Mouse (Mus musculus) A20 (cell line): ENCODE data around the gene Cd9.
A peak's percentile ranks its signal among the peaks of the same experiment; 100 is the strongest.
"Not testable (repeated sequence)": the region's sequence is repeated elsewhere in the genome, so short reads cannot be mapped to it uniquely, and the experiment has no call there.

ENCODE experiments used
- DNase-seq: peaks from one replicate; pipeline ENCODE4 v3.0.0-alpha.2; 2011; ENCODE audit warnings: low read depth, low spot score

The Cd9 gene

DNA sequence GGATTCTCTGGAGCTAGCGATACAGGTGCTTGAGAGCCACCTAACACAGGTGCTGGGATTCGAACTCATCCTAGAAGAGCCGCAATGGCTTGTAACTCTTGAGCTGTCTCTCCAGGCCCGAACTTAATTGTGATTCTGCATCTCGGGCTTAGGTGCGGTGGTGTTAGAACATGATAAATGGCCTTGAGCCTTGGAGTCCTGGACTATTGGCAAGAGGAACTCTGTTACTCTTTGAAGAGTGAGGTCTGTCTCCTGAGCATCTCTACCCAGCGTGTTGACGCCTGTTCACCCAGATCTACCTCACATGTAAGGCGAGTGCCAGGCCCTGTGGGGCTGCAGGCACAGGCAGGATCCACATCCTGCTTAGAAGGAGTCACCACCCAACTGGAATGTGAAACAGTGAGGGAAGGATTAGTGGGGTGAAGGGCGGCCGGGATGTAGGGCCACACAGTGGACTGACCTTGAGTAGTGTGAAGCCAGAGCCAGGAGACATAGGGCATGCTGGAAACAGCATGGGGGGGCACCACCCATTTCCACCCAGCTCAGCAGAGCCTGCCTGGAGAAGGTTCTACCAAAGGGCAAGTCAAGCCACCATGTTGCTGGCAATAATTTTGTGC, 8.7 kb upstream of the Cd9 start:
- no peak for DNase-seq

DNA sequence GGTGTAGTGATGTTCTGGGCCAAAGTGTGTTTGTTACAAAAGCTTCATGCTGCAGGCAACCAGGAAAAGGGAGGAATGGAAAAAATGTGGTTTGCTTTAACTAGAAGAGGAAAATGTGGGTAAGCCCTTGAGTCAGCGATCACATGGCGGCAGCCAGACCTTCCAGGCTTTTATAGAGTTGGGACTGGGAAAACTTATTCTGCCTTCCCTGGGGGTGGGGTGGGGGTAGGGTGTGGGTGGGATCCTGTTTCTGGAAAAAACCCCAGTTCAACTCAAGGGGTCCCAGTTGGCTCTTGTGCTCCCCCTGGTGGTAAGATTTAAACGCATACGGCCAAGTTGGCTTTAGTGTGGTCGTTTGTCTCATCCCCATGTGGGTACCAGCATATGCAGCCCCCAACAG, 3.5 kb upstream of the Cd9 start:
- peak; percentile 27 for DNase-seq

GRCm38 (mm10) chr6:125496417-125496816, 1.8 kb upstream of the Cd9 start:
- no peak for DNase-seq

DNA sequence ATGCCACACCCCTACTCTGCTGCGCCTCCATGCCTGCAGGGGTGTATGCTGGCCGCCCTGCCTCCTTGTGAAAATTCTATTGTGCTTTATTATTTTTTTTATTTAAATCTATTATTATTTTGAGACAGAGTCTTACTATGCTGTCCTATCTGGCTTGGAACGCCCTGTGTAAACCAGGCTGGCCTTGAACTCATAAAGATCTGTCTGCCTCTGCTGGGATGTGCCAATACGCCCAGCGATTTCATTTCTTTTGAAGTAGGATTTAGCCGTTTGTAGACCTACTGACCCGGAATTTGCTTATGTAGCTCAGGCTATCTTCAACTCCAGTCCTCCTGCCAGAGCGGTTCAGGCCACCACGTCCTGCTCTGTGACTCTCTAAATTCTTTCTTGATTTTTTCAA, 770 bp upstream of the Cd9 start:
- no peak for DNase-seq

GRCm38 (mm10) chr6:125493147-125493546, 1.4 kb downstream of the Cd9 start:
- no peak for DNase-seq

DNA sequence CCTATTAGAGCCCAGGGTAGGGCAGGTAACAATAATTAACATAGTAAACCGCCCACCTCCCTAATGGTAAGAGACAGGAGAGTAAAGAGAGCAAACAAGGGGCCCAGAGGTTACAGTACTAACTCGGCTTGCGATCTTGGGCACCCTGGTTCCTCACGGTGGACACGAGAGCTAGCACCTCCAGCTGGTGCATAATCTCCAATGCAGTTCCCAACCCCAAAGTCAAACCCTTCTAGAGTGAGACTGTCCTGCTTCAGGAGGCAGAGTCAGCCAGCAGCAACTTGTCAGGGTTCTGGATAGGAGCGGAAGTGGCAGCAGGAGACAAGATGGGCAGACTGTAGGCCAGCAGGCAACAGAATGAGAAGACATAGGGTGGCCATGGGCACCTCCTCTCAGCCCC, 1.9 kb downstream of the Cd9 start:
- DNase-seq = no peak

DNA sequence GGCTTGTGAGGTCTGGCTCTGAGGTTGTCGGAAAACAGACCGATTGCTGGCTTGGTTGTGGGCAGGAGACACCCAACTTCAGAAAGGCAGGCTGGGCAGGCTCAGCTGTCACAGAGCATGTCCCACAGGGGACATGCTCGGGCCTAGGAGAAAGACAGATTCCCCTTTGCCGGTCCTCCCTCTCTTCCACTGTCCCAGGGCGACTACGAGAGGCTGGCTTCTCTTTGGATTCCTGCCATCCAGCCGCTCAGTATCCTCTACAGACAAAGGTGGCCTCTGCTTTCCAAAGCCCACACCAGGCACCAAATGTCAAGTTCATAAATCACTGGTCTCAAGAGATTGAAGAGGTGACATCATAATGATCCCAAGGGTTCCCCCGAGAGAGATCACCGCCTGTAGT, 2.6 kb downstream of the Cd9 start:
- DNase-seq = no peak

- DNase-seq = no peak
These were observed 3.2 kb downstream of the Cd9 start for GRCm38 (mm10) chr6:125491393-125491792.

DNA sequence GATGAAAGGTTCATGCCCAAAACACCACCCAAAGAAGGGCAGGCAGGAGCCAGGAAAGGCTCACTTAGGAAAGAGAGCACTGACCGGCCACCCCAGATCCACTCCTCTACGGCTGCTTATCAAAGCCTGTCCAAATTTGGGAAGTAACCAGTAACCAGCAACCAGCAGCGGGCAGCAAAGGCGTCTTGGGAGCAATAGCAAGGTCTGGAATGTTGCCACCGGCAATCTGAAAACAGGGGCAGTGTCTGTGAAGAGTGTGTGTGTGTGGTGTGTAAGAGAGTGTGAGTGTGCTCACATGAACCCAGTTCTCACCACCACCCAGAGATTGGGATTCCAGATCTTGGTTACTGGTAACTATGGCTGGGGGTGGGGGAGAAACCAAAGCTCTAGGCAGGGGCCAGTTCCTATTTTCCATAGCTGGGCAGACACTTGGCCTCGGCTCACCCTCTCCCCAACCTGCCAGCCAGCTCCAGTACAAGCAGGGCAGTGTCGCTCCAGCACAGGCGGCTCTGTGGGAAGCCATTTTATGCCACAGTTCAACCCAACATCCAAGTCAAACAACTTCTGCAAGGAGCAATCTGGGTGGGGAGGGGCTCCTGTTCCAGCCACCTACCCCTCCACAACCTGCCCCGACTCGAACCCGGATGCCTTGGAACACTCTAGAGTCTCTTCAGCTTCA, 4.6 kb downstream of the Cd9 start:
- DNase-seq = no peak

- no peak for DNase-seq
These were observed 9.0 kb downstream of the Cd9 start for GRCm38 (mm10) chr6:125485589-125485988.

GRCm38 (mm10) chr6:125484721-125485120, 9.9 kb downstream of the Cd9 start:
- DNase-seq = no peak

DNA sequence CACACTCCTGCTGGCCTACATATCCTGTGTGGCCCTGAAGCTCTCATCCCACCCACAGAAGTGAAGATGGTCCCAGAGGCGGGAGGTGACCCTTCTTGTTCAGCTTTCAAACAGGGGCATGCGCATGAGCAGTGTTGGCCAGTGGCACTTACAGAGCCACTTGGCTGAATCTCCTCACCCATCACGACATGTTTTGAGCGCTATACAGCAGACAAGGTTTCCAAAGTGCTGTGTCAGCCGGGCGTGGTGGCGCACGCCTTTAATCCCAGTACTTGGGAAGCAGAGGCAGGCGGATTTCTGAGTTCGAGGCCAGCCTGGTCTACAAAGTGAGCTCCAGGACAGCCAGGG, 10.3 kb downstream of the Cd9 start:
- DNase-seq = not testable (repeated sequence)

DNA sequence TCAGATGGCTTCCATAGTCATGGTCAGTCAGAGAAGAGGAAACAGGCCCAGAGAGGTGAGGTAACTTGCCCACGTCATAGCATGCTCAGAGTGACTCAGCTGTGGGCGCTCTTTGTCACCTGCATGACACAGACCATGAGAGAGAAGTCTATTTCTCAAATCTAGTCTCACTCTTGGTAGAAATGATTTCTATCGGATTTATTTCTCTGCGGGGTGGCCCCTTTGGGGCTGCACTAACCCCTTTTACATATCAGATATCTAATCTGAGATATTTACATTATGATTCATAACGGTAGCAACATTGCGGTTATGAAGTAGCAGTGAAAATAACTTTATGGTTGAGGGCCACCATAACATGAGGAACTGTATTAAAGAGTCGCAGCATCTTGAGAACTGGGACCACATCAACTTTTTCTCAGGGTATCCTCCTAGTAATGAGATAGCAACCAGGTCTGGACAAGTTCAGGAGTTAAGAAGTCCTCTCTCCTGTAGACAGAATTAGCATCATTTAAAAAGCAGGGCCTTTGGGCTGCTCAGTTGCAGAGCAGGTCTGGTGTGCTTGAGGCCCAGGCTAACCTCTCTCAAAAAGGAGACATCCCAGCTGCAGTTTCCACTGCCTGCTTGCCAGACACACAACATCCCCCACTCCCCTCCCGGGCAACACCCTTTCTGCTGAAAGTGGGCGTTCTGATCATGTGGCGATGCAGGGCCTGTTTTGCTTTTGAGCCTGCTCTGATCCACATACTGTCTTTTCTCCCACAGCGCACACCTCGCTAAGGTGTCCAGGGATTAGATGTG, 10.9 kb downstream of the Cd9 start:
- peak; percentile 63 for DNase-seq

DNA sequence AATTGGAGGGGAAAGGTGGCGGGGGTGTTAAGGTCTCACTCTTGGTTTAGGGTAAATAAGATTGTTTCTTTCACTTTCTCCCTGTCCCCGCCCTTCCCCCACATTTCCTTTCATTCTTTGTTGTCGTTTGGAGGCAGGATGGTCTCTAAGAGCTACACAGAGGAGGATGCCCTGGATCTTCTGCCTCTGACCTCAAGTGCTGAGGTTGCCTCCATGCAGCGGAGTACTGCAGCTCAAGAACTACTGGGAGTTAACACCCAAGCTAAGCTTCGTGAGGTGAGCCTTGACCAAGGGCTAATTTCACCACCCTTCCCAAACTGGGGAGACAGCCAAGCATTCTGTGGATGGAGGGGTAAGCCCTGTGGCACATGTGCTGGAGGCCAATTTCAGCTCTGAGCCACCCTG, 12.2 kb downstream of the Cd9 start:
- DNase-seq = peak; percentile 14

GRCm38 (mm10) chr6:125481667-125482390, 12.8 kb downstream of the Cd9 start:
- no peak for DNase-seq

DNA sequence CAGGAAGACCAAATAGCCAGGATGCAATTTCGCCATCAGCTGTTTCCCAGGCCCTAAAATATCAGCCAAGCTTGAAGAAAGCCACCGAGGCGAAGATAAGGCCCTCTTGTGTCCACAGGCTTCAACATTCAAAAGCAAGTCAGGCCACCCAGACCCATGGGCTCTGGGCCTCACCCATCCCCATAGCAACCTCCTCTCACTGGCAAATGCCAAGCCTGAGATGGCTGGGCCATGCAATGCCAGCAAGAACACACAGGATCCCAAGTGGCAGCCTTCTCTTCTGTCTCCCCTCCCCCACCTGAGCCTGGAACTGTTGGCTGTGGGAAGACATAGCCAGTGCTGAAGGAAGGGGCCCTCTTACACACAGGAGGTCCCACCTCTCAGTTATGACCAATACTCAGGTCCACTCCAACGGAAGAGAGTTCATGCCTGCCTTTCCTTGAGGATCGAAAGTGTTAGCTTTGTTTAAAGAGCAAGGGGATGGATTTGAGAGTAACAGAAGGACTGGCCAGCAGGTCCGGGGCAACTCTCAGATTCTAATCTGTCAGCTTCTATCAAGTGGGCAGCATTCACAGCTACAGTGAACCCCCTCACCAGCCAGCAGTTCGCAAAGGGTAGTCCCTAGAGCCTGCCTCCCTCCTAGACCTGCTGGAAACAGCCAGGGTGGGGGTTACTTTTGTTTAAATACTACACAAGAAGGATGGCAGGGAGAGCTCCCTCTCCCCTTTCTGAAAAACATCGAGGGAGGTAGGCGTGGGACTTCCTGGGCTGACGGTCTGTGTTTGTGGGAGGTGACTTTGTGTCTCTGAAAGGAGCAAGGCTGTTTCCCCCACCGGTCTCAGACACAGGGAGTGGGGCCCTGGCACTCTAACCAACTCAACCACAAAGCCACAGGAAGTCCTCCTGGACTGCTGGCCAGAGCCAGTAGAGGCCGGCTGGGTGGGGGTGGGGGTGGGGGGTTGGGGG, 13.9 kb downstream of the Cd9 start:
- peak; percentile 16 for DNase-seq

GRCm38 (mm10) chr6:125479359-125479758, 15.2 kb downstream of the Cd9 start:
- no peak for DNase-seq

- no peak for DNase-seq
These were observed 16.2 kb downstream of the Cd9 start for GRCm38 (mm10) chr6:125478135-125479128.

DNA sequence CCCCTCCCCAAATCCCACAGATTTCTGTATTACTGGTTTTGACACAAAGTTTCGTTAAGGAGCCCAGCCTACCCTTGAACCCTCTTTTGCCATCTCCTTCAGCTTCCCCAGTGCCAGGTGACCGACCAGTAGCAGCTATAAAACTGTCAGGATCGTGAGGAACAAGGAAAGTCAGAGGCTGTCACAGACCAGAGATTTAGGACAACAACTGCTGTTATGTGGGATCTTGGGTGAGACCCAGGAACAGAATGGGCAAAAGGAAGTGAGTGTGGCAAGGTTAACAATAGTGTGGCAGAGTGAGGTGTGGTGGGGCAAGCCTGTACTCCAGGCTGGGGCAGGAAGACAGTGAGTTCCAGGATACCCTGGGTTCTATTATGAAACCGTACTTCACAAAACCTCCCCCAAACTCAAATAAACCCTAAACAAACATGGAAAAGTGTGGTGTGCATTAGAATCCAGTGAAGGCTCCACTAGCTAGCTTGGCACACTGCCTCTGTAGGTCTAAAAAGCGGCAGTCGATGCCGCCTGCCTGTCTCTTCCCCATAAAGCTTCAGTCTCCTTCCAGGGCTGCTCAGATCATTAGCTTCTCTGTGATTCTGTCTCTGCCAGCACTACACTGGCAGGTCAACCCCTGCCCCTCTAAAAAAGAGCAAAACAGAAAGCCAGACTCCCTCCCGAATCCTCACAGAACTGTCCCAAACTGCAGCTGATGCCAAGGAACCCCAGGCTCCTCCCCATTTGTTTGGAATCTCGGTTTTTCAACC, 17.6 kb downstream of the Cd9 start:
- DNase-seq = no peak
